ENCODE assay signal across 23 mouse cellular contexts in genomic region chr15:26888170-26888569, GRCm38 (mm10). TPM values are rescaled to one million over a fixed set of nuclear protein-coding genes. Genes with fewer than 3 reads are reported as not detected.
"Had no signal": no experiment of that assay in that cellular context is flagged by ENCODE, and none has a peak within 500 bp of the region (broad histone marks: within the 10 kb centered on the region; RNA-seq: fewer than 3 reads in every experiment).

No protein-coding gene starts in this region.

- H3K36me3 ChIP-seq: lung, embryonic 15.5 days; midbrain, embryonic 13.5 days; midbrain, embryonic 15.5 days; neural tube, embryonic 13.5 days; neural tube, embryonic 15.5 days had no signal

- H3K27me3 ChIP-seq: lung, embryonic 15.5 days; megakaryocyte, embryonic 14.5 days; midbrain, embryonic 13.5 days; midbrain, embryonic 15.5 days; neural tube, embryonic 13.5 days; neural tube, embryonic 15.5 days had no signal

- H3K9ac ChIP-seq: liver, postnatal 0 days; lung, embryonic 15.5 days; midbrain, embryonic 13.5 days; midbrain, embryonic 15.5 days; neural tube, embryonic 13.5 days; neural tube, embryonic 15.5 days had no signal

- H3K27ac ChIP-seq: lung, embryonic 15.5 days; macrophage; midbrain, embryonic 13.5 days; midbrain, embryonic 15.5 days; neural tube, embryonic 13.5 days; neural tube, embryonic 15.5 days had no signal

- ATAC-seq: liver, postnatal 0 days; lung, postnatal 0 days; midbrain, embryonic 13.5 days; midbrain, embryonic 15.5 days had no signal

- H3K4me2 ChIP-seq: lung, embryonic 15.5 days; midbrain, embryonic 11.5 days; midbrain, embryonic 13.5 days; midbrain, embryonic 15.5 days; neural tube, embryonic 13.5 days; neural tube, embryonic 15.5 days had no signal

- DNase-seq: liver, postnatal 0 days; lung, adult 2 months; lung, postnatal 14 days; lung, postnatal 36 days; retina, postnatal 1 day; right cerebral cortex, adult 18-20 months; right cerebral cortex, postnatal 25 days; right cerebral cortex, postnatal 4 days; spleen, adult 18-20 months; thymus, adult 2 months; thymus, postnatal 25 days; thymus, postnatal 4 days had no signal

- H3K9me3 ChIP-seq: lung, embryonic 15.5 days; midbrain, embryonic 13.5 days; midbrain, embryonic 15.5 days; neural tube, embryonic 13.5 days; neural tube, embryonic 15.5 days had no signal

- H3K4me1 ChIP-seq: megakaryocyte, embryonic 14.5 days had no signal

- H3K4me3 ChIP-seq: lung, embryonic 15.5 days; megakaryocyte, embryonic 14.5 days; midbrain, embryonic 13.5 days; midbrain, embryonic 15.5 days; neural tube, embryonic 13.5 days; neural tube, embryonic 15.5 days had no signal

RNA-seq across cellular contexts. Expression of gene Fbxl7, which starts 7.2 kb away (rescaled TPM):
- total RNA-seq: megakaryocyte progenitor cell, adult 5-6 weeks; monocyte, adult 5-6 weeks had no signal
- polyA plus RNA-seq: macrophage had no signal
